Mouse (Mus musculus): Measurements from ENCODE around the gene Vamp5. TPM values are rescaled to one million over a fixed set of nuclear protein-coding genes. Genes with fewer than 3 reads are reported as not detected.

The Vamp5 gene
- total and polyA plus RNA-seq, 3 experiments, result 465 to 593 TPM; not detected in 1

GRCm38 (mm10) chr6:72354025-72354424 lies 26.2 kb downstream of the Vamp5 start:
- Histone ChIP-seq H3K79me2 (ENCODE audit: control insufficient read depth, insufficient read depth, low read length, poor library complexity) (peaks cover 8% of the 10 kb centered on the region; the same call in 1 of the 2 replicates), H3K27ac (ENCODE audit: control insufficient read depth, low read depth, low read length) (no peak overlapping the region), H3K9ac (ENCODE audit: control insufficient read depth, low read depth, low read length, poor library complexity, severe bottlenecking) (no peak overlapping the region), H3K4me1 (ENCODE audit: control insufficient read depth in 1 of 2, insufficient read depth in 2 of 2, low read length in 2 of 2) (peaks cover 11 to 16% of the 10 kb centered on the region in 2 experiments), H3K36me3 (ENCODE audit: control insufficient read depth in 1 of 2, insufficient read depth in 2 of 2, low read length in 2 of 2) (peaks cover 6 to 22% of the 10 kb centered on the region in 2 experiments), H3K4me3 (ENCODE audit: control insufficient read depth in 1 of 2, insufficient read depth in 1 of 2, low read depth in 2 of 2, low read length in 2 of 2) (no peak overlapping the region), H3K9me3 (replicated peaks; ENCODE audit: insufficient read depth, low read length) (no peaks in the 10 kb centered on the region), H3K27me3 (ENCODE audit: control insufficient read depth in 1 of 2, insufficient read depth in 2 of 2, low read length in 2 of 2) (no peaks in the 10 kb centered on the region)
- DNase-seq (ENCODE audit: low read depth, low spot score), result no peak
- TF ChIP-seq MAZ (IDR thresholded peaks at IDR 0.05; ENCODE audit: low read depth, low read length), result no peak
- no peak for TF ChIP-seq MAX (IDR thresholded peaks at IDR 0.05; ENCODE audit: low read length)
- no peak for TF ChIP-seq POLR2A (IDR thresholded peaks at IDR 0.05; ENCODE audit: control insufficient read depth in 1 of 2, insufficient read depth in 1 of 2, low read depth in 1 of 2, low read length in 2 of 2, poor library complexity in 1 of 2)
- no peak for TF ChIP-seq UBTF (IDR thresholded peaks at IDR 0.05; ENCODE audit: borderline replicate concordance, insufficient read depth, low read depth, low read length)
- no peak for TF ChIP-seq JUND (IDR thresholded peaks at IDR 0.05; ENCODE audit: low read depth, low read length)
- no peak for TF ChIP-seq POLR2AphosphoS2 (IDR thresholded peaks at IDR 0.05; ENCODE audit: low read length)
- TF ChIP-seq RAD21 (IDR thresholded peaks at IDR 0.05; ENCODE audit: low read depth, low read length), result no peak
- TF ChIP-seq MYB (IDR thresholded peaks at IDR 0.05; ENCODE audit: low read depth, low read length), result no peak
- TF ChIP-seq POLR2AphosphoS5 (IDR thresholded peaks at IDR 0.05; ENCODE audit: borderline replicate concordance, low read depth, low read length), result no peak
- TF ChIP-seq NRF1 (IDR thresholded peaks at IDR 0.05; ENCODE audit: insufficient read depth, low read depth, low read length, poor library complexity, severe bottlenecking), result no peak
- TF ChIP-seq CHD1 (IDR thresholded peaks at IDR 0.05; ENCODE audit: low read depth, low read length), result no peak

GRCm38 (mm10) chr6:72352636-72353405 lies 27.4 kb downstream of the Vamp5 start:
- Histone ChIP-seq H3K9me3 (replicated peaks; ENCODE audit: insufficient read depth, low read length) (no peaks in the 10 kb centered on the region), H3K79me2 (ENCODE audit: control insufficient read depth, insufficient read depth, low read length, poor library complexity) (peaks cover 19% of the 10 kb centered on the region), H3K27me3 (ENCODE audit: control insufficient read depth in 1 of 2, insufficient read depth in 2 of 2, low read length in 2 of 2) (no peaks in the 10 kb centered on the region), H3K4me3 (ENCODE audit: control insufficient read depth in 1 of 2, insufficient read depth in 1 of 2, low read depth in 2 of 2, low read length in 2 of 2) (no peak overlapping the region), H3K4me1 (ENCODE audit: control insufficient read depth in 1 of 2, insufficient read depth in 2 of 2, low read length in 2 of 2) (peaks cover 11 to 17% of the 10 kb centered on the region in 2 experiments), H3K9ac (ENCODE audit: control insufficient read depth, low read depth, low read length, poor library complexity, severe bottlenecking) (no peak overlapping the region), H3K27ac (ENCODE audit: control insufficient read depth, low read depth, low read length) (no peak overlapping the region), H3K36me3 (ENCODE audit: control insufficient read depth in 1 of 2, insufficient read depth in 2 of 2, low read length in 2 of 2) (peaks cover 6 to 30% of the 10 kb centered on the region in 2 experiments)
- no peak for TF ChIP-seq BHLHE40 (IDR thresholded peaks at IDR 0.05; ENCODE audit: borderline replicate concordance, low read depth, low read length)
- TF ChIP-seq NRF1 (IDR thresholded peaks at IDR 0.05; ENCODE audit: insufficient read depth, low read depth, low read length, poor library complexity, severe bottlenecking), result no peak
- TF ChIP-seq MYB (IDR thresholded peaks at IDR 0.05; ENCODE audit: low read depth, low read length), result no peak
- DNase-seq (ENCODE audit: low read depth, low spot score), result no peak

GRCm38 (mm10) chr6:72350214-72350613 lies 30.1 kb downstream of the Vamp5 start:
- no peak overlapping the region for H3K27ac ChIP-seq (ENCODE audit: control insufficient read depth, low read depth, low read length)
- H3K4me1 ChIP-seq (ENCODE audit: control insufficient read depth in 1 of 2, insufficient read depth in 2 of 2, low read length in 2 of 2), result peaks cover 15 to 21% of the 10 kb centered on the region in 2 experiments
- DNase-seq (ENCODE audit: low read depth, low spot score), result no peak
- peaks cover 27% of the 10 kb centered on the region for H3K79me2 ChIP-seq (ENCODE audit: control insufficient read depth, insufficient read depth, low read length, poor library complexity)
- no peak overlapping the region for H3K9ac ChIP-seq (ENCODE audit: control insufficient read depth, low read depth, low read length, poor library complexity, severe bottlenecking)
- peaks cover 6 to 32% of the 10 kb centered on the region in 2 experiments for H3K36me3 ChIP-seq (ENCODE audit: control insufficient read depth in 1 of 2, insufficient read depth in 2 of 2, low read length in 2 of 2)
- no peaks in the 10 kb centered on the region for H3K9me3 ChIP-seq (replicated peaks; ENCODE audit: insufficient read depth, low read length)
- H3K27me3 ChIP-seq (ENCODE audit: control insufficient read depth in 1 of 2, insufficient read depth in 2 of 2, low read length in 2 of 2), result no peaks in the 10 kb centered on the region
- H3K4me3 ChIP-seq (ENCODE audit: control insufficient read depth in 1 of 2, insufficient read depth in 1 of 2, low read depth in 2 of 2, low read length in 2 of 2), result no peak overlapping the region
- TF ChIP-seq ELF1 (IDR thresholded peaks at IDR 0.05; ENCODE audit: low read depth, low read length) (no peak), HCFC1 (IDR thresholded peaks at IDR 0.05; ENCODE audit: low read depth, low read length) (no peak), GATA1 (IDR thresholded peaks at IDR 0.05; ENCODE audit: low read depth, low read length) (no peak), MAFK (IDR thresholded peaks at IDR 0.05; ENCODE audit: borderline replicate concordance, low read depth, low read length) (no peak), TCF12 (IDR thresholded peaks at IDR 0.05; ENCODE audit: low read depth, low read length) (no peak), POLR2AphosphoS2 (IDR thresholded peaks at IDR 0.05; ENCODE audit: low read length) (no peak), RCOR1 (IDR thresholded peaks at IDR 0.05; ENCODE audit: low read depth, low read length) (no peak), USF2 (IDR thresholded peaks at IDR 0.05; ENCODE audit: borderline replicate concordance in 1 of 2, insufficient read depth in 1 of 2, low read depth in 1 of 2, low read length in 2 of 2) (no peak), USF1 (IDR thresholded peaks at IDR 0.05; ENCODE audit: low read depth, low read length) (no peak), POLR2A (IDR thresholded peaks at IDR 0.05; ENCODE audit: control insufficient read depth in 1 of 2, insufficient read depth in 1 of 2, low read depth in 1 of 2, low read length in 2 of 2, poor library complexity in 1 of 2) (no peak), MEF2A (IDR thresholded peaks at IDR 0.05; ENCODE audit: extremely low read depth, insufficient replicate concordance, low read depth, low read length, poor library complexity, severe bottlenecking) (no peak), ZNF384 (IDR thresholded peaks at IDR 0.05; ENCODE audit: low read depth, low read length) (no peak), SMC3 (IDR thresholded peaks at IDR 0.05; ENCODE audit: low read depth, low read length) (no peak)

All from MEL (cell line).